Mouse (Mus musculus): ENCODE measurements around the gene Abtb1. TPM values are rescaled to one million over a fixed set of nuclear protein-coding genes. Genes with fewer than 3 reads are reported as not detected.

The Abtb1 gene
- total and polyA plus RNA-seq, 2 experiments from 2014 or later, result 29.2 to 60.2 TPM

DNA sequence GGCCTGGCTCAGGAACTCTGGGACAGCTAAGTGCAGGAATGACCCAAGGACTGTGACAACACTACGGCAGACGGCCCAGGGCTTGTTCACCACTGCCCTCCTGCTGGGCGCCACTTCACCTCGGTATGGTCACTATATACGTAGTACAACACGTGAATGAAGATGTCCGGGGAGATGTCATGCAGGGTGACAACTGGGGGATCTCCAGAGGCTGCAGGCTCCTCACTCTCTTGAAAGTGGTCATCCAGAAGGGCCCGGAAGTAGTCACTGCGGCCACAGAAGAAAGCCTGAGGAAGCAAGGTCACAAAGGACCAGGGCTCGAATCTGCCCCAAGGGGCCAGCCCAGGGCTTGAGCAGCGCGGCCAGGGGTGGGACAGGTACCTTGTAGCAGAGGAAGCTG, 3.8 kb downstream of the Abtb1 start:
- Histone ChIP-seq H3K9ac (replicated peaks; ENCODE audit: low read length, poor library complexity, severe bottlenecking) (no peak overlapping the region), H3K9me3 (ENCODE audit: low read length) (no peaks in the 10 kb centered on the region), H3K4me1 (ENCODE audit: insufficient read depth, low read length) (peaks cover 7% of the 10 kb centered on the region), H3K4me3 (ENCODE audit: low read depth, low read length) (no peak overlapping the region), H3K27me3 (ENCODE audit: insufficient read depth, low read length) (no peaks in the 10 kb centered on the region), H3K27ac (ENCODE audit: low read depth, low read length) (no peak overlapping the region), H3K36me3 (ENCODE audit: insufficient read depth, low read length) (peaks cover 35% of the 10 kb centered on the region), H3K4me2 (ENCODE audit: low read depth, low read length, poor library complexity, severe bottlenecking) (no peak overlapping the region)
- no peak for DNase-seq (ENCODE audit: low spot score)
- WGBS, result 88% methylated on average over 12 of the region's 12 CpGs
- ATAC-seq (ENCODE audit: low FRiP score), result no peak
- no peak for TF ChIP-seq CTCF (IDR thresholded peaks at IDR 0.05)

DNA sequence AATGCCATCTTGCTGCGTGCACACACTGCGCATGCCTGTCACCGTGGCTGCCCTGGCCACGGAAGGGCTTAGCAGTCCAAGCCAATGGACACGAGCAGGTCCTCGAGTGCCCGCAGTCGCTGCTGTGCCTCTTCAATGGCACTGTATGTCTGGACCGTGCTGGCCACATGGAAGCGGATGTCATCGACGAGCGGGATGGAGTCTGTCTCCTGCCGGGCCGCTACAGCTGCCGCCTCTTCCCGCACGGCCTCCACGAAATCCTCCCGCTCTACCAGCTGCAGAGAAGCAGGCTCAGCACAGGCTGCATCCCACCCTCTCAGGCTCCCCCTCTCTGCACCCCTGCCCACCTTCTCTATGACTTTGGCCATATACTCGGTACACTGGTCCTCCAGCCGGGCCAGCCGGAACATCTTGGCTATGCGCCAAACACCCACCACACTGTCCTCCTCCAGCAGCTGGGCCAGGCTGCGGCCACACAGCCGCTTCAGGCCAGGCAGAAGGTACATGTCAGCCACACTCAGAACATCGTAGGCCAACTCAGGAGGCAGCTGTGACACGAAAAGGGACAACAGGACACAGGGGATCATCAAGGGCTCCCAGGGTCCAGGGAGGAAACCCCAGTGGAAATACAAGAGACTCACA, 5.5 kb downstream of the Abtb1 start:
- DNase-seq (ENCODE audit: low spot score) (no peak), ATAC-seq (ENCODE audit: low FRiP score) (no peak)
- peaks cover 7% of the 10 kb centered on the region for H3K4me1 ChIP-seq (ENCODE audit: insufficient read depth, low read length)
- H3K27ac ChIP-seq (ENCODE audit: low read depth, low read length), result no peak overlapping the region
- H3K36me3 ChIP-seq (ENCODE audit: insufficient read depth, low read length), result peaks cover 35% of the 10 kb centered on the region
- no peak overlapping the region for H3K9ac ChIP-seq (replicated peaks; ENCODE audit: low read length, poor library complexity, severe bottlenecking)
- 88% methylated on average over 28 of the region's 28 CpGs for WGBS
- H3K27me3 ChIP-seq (ENCODE audit: insufficient read depth, low read length), result no peaks in the 10 kb centered on the region
- no peak for TF ChIP-seq CTCF (IDR thresholded peaks at IDR 0.05)
- H3K9me3 ChIP-seq (ENCODE audit: low read length), result no peaks in the 10 kb centered on the region
- no peak overlapping the region for H3K4me2 ChIP-seq (ENCODE audit: low read depth, low read length, poor library complexity, severe bottlenecking)
- H3K4me3 ChIP-seq (ENCODE audit: low read depth, low read length), result no peak overlapping the region

DNA sequence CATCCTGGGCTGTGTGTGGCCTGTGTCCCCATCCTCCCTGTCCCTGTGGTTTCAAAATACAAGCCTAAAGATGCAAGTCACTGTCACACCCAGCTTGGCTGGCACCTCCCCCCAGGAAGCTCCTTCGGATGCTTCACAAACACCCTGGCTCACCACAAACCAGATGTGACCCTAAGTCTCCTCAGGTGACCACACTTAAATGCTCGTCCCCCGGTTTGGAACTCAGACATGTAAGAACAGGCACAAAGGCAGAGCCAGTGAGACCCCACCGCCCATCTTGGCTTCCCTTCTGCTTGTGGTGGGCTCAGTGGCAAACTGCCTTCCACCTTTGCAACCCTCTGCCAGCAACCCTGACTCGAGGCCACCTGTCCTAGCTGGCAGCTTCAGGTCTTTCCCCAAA, 6.7 kb downstream of the Abtb1 start:
- Histone ChIP-seq H3K9me3 (ENCODE audit: low read length) (no peaks in the 10 kb centered on the region), H3K9ac (replicated peaks; ENCODE audit: low read length, poor library complexity, severe bottlenecking) (no peak overlapping the region), H3K4me3 (ENCODE audit: low read depth, low read length) (no peak overlapping the region), H3K4me1 (ENCODE audit: insufficient read depth, low read length) (no peaks in the 10 kb centered on the region), H3K27me3 (ENCODE audit: insufficient read depth, low read length) (no peaks in the 10 kb centered on the region), H3K27ac (ENCODE audit: low read depth, low read length) (no peak overlapping the region), H3K4me2 (ENCODE audit: low read depth, low read length, poor library complexity, severe bottlenecking) (no peak overlapping the region), H3K36me3 (ENCODE audit: insufficient read depth, low read length) (peaks cover 35% of the 10 kb centered on the region)
- no peak for DNase-seq (ENCODE audit: low spot score)
- TF ChIP-seq CTCF (IDR thresholded peaks at IDR 0.05), result no peak
- no peak for ATAC-seq (ENCODE audit: low FRiP score)
- 83% methylated on average over 5 of the region's 5 CpGs for WGBS

DNA sequence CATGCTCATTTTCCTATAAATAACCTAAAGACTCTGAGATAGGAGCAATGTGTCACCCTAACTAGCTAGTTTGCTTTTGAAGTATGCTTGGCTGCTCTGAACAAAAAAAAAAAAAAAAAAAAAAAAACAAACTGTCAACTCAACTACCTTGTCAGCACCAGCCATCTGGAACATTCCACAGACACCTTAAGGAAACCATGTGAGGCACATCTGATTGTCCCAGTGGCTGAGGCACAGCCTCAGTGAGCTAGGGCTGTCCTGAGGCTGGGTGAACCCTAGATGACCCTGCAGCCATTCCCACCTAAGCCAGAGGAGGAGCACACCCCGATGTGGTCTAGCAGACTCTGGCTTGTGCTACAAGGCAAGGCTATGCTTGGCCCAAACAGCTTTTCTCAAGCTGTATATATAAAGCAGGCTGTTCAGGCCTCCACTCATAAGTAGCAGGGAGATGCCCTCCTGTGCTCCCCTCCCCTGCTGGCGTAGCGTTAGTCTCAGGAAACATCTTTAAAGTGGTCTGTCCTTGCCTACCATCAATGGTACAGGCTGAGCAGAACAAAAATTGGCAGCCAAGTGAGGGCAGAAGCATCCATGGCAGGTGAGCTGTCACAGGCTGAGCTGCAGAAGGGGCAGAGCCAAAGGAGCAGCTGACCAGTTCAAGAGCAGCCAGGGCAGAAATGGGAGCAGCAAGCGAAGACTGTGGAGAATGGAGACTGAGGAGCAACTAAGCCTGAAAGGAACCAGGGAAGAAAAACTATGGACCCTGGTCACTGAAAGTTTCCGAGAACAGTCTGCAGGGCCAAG, 8.2 kb downstream of the Abtb1 start:
- H3K4me1 ChIP-seq (ENCODE audit: insufficient read depth, low read length), result no peaks in the 10 kb centered on the region
- no peak for TF ChIP-seq CTCF (IDR thresholded peaks at IDR 0.05)
- H3K4me3 ChIP-seq (ENCODE audit: low read depth, low read length), result no peak overlapping the region
- DNase-seq (ENCODE audit: low spot score) (no peak), ATAC-seq (ENCODE audit: low FRiP score) (no peak)
- no peak overlapping the region for H3K4me2 ChIP-seq (ENCODE audit: low read depth, low read length, poor library complexity, severe bottlenecking)
- no peak overlapping the region for H3K9ac ChIP-seq (replicated peaks; ENCODE audit: low read length, poor library complexity, severe bottlenecking)
- H3K27me3 ChIP-seq (ENCODE audit: insufficient read depth, low read length), result no peaks in the 10 kb centered on the region
- WGBS, result 87% methylated on average over 5 of the region's 5 CpGs
- no peaks in the 10 kb centered on the region for H3K9me3 ChIP-seq (ENCODE audit: low read length)
- peaks cover 26% of the 10 kb centered on the region for H3K36me3 ChIP-seq (ENCODE audit: insufficient read depth, low read length)
- H3K27ac ChIP-seq (ENCODE audit: low read depth, low read length), result no peak overlapping the region

DNA sequence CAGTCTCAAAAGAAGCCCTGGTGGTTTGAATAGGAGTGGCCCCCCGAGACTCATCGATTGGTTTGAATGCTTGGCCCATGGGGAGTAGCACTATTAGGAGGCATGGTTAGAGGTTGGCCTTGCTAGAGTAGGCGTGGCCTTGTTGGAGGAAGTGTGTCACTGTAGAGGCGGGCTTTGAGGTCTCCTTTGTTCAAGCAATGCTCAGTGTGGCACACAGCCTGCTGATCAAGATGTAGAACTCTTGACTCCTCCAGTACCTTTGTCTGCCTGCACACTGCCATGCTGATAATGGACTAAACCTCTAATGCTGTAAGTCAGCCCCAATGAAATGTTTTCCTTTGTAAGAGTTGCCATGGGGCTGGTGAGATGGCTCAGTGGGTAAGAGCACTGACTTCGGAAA, 9.1 kb downstream of the Abtb1 start:
- Histone ChIP-seq H3K27me3 (ENCODE audit: insufficient read depth, low read length) (no peaks in the 10 kb centered on the region), H3K27ac (ENCODE audit: low read depth, low read length) (no peak overlapping the region), H3K9ac (replicated peaks; ENCODE audit: low read length, poor library complexity, severe bottlenecking) (no peak overlapping the region), H3K4me3 (ENCODE audit: low read depth, low read length) (no peak overlapping the region), H3K36me3 (ENCODE audit: insufficient read depth, low read length) (peaks cover 17% of the 10 kb centered on the region), H3K4me1 (ENCODE audit: insufficient read depth, low read length) (no peaks in the 10 kb centered on the region), H3K9me3 (ENCODE audit: low read length) (no peaks in the 10 kb centered on the region), H3K4me2 (ENCODE audit: low read depth, low read length, poor library complexity, severe bottlenecking) (no peak overlapping the region)
- no peak for TF ChIP-seq CTCF (IDR thresholded peaks at IDR 0.05)
- ATAC-seq (ENCODE audit: low FRiP score) (no peak), DNase-seq (ENCODE audit: low spot score) (no peak)
- 70% methylated on average over 5 of the region's 5 CpGs for WGBS

DNA sequence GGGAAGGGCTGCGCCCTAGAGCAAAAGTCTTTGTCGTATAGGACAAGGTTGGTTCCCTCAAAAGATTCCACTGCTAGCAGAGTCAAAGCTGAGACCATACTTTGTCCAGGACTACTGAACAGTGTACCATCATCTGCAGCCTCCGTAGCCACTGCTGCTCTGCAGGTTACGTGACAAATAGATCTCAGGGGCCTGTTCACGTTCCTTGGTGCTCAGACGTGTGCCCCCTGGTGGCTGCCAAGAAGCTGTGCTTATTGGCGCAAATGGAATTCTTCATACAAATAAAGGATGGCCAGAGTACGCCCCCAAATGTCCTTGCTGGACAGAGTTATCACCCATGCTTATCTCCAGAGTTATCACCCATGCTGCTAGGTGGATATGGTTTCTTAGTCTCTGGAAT, 10.3 kb downstream of the Abtb1 start:
- H3K27me3 ChIP-seq (ENCODE audit: insufficient read depth, low read length), result no peaks in the 10 kb centered on the region
- WGBS, result 25% methylated on average over 8 of the region's 8 CpGs
- H3K9ac ChIP-seq (replicated peaks; ENCODE audit: low read length, poor library complexity, severe bottlenecking), result no peak overlapping the region
- TF ChIP-seq CTCF (IDR thresholded peaks at IDR 0.05), result peak; percentile 96
- H3K27ac ChIP-seq (ENCODE audit: low read depth, low read length), result no peak overlapping the region
- no peaks in the 10 kb centered on the region for H3K9me3 ChIP-seq (ENCODE audit: low read length)
- H3K4me1 ChIP-seq (ENCODE audit: insufficient read depth, low read length), result no peaks in the 10 kb centered on the region
- peak; percentile 65 for ATAC-seq (ENCODE audit: low FRiP score)
- H3K4me2 ChIP-seq (ENCODE audit: low read depth, low read length, poor library complexity, severe bottlenecking), result no peak overlapping the region
- peaks cover 11% of the 10 kb centered on the region for H3K36me3 ChIP-seq (ENCODE audit: insufficient read depth, low read length)
- no peak overlapping the region for H3K4me3 ChIP-seq (ENCODE audit: low read depth, low read length)
- DNase-seq (ENCODE audit: low spot score), result peak; percentile 94
